Mouse (Mus musculus) embryo, embryonic 10.5 days (tissue): Measurements from ENCODE around the gene Ttc30a2.
"Not testable (repeated sequence)": the region's sequence is repeated elsewhere in the genome, so short reads cannot be mapped to it uniquely, and the experiment has no call there.

Source experiments
- DNase-seq: peaks from one replicate; pipeline ENCODE4 v3.0.0-alpha.2; 2015; ENCODE audit warnings: low spot score

The Ttc30a2 gene

GRCm38 (mm10) chr2:75980933-75981439 lies 3.0 kb upstream of the Ttc30a2 start:
- not testable (repeated sequence) for DNase-seq

GRCm38 (mm10) chr2:75976070-75976469 lies 1.9 kb downstream of the Ttc30a2 start:
- DNase-seq, result not testable (repeated sequence)

- DNase-seq, result no peak
These were observed 3.8 kb downstream of the Ttc30a2 start for GRCm38 (mm10) chr2:75974131-75974530.

GRCm38 (mm10) chr2:75964972-75965371 lies 13.0 kb downstream of the Ttc30a2 start:
- peak; percentile 91 for DNase-seq

GRCm38 (mm10) chr2:75964512-75964911 lies 13.5 kb downstream of the Ttc30a2 start:
- DNase-seq, result peak; percentile 84

GRCm38 (mm10) chr2:75964051-75964450 lies 13.9 kb downstream of the Ttc30a2 start:
- DNase-seq, result no peak

- DNase-seq, result peak; percentile 39
These were observed 14.6 kb downstream of the Ttc30a2 start for GRCm38 (mm10) chr2:75963211-75963840.

- DNase-seq, result peak; percentile 65
These were observed 17.3 kb downstream of the Ttc30a2 start for GRCm38 (mm10) chr2:75960366-75961330.

GRCm38 (mm10) chr2:75959850-75960365 lies 18.1 kb downstream of the Ttc30a2 start:
- DNase-seq, result no peak

- peak; percentile 64 for DNase-seq
These were observed 18.7 kb downstream of the Ttc30a2 start for GRCm38 (mm10) chr2:75959183-75959849.

- no peak for DNase-seq
These were observed 22.3 kb downstream of the Ttc30a2 start for GRCm38 (mm10) chr2:75955709-75956108.

GRCm38 (mm10) chr2:75953320-75953719 lies 24.6 kb downstream of the Ttc30a2 start:
- DNase-seq, result no peak

- DNase-seq, result no peak
These were observed 27.3 kb downstream of the Ttc30a2 start for GRCm38 (mm10) chr2:75950685-75951084.

- peak; percentile 92 for DNase-seq
These were observed 39.6 kb downstream of the Ttc30a2 start, which contains the start of gene Ttc30b for GRCm38 (mm10) chr2:75938117-75939063. TSS of gene Ttc30b (minus strand) at chr2:75938585.

GRCm38 (mm10) chr2:75937520-75938116 lies 40.4 kb downstream of the Ttc30a2 start:
- DNase-seq, result not testable (repeated sequence)

- not testable (repeated sequence) for DNase-seq
These were observed 41.3 kb downstream of the Ttc30a2 start for GRCm38 (mm10) chr2:75936685-75937084.

GRCm38 (mm10) chr2:75933541-75933940 lies 44.4 kb downstream of the Ttc30a2 start:
- DNase-seq, result peak; percentile 29

- DNase-seq, result no peak
These were observed 47.0 kb downstream of the Ttc30a2 start for GRCm38 (mm10) chr2:75930941-75931340.

GRCm38 (mm10) chr2:75929786-75930444 lies 48.1 kb downstream of the Ttc30a2 start:
- no peak for DNase-seq

GRCm38 (mm10) chr2:75929141-75929540 lies 48.8 kb downstream of the Ttc30a2 start:
- DNase-seq, result no peak
